Mouse (Mus musculus) layer of hippocampus, adult 2 months (tissue): ENCODE measurements at regions not wholly inside any gene's neighbourhood (a gene's known extent, or its start where the extent isn't known, plus 50 kb on each side); places are given as distances from the start of the nearest gene placed in this dataset.

Source experiments
- DNase-seq, 2 experiments: peaks; one replicate each; pipeline ENCODE4 v3.0.0; 2022; ENCODE audit warnings: low spot score in 2 of 2
- H3K27ac ChIP-seq: fragments of 200-600 bp; 2 replicates; pipeline ENCODE4 v1.8.1; 2022
- H3K4me3 ChIP-seq: fragments of 200-600 bp; 2 replicates; pipeline ENCODE4 v1.8.1; 2022; ENCODE audit warnings: mild to moderate bottlenecking
- CTCF ChIP-seq: fragments of 200-600 bp; conservative IDR thresholded peaks from 2 replicates; pipeline ENCODE4 v1.8.1; 2022; ENCODE audit warnings: antibody characterized with exemption, mild to moderate bottlenecking, moderate library complexity

- DNase-seq = no peak
- Histone ChIP-seq H3K27ac (no peak overlapping the region), H3K4me3 (no peak overlapping the region)
- TF ChIP-seq CTCF = no peak
These were observed 50.7 kb upstream of the Eps8l3 start for GRCm38 (mm10) chr3:107826241-107826760.

GRCm38 (mm10) chr3:107825468-107825867 lies 51.6 kb upstream of the Eps8l3 start:
- DNase-seq = peak; percentile 38 to 53
- TF ChIP-seq CTCF = no peak
- peak overlapping the region; percentile 21; the same call in 1 of the 2 replicates for H3K4me3 ChIP-seq

GRCm38 (mm10) chr3:107824378-107824777 lies 52.7 kb upstream of the Eps8l3 start:
- TF ChIP-seq CTCF = no peak
- Histone ChIP-seq H3K27ac (no peak overlapping the region), H3K4me3 (no peak overlapping the region)
- DNase-seq = no peak

More at GRCm38 (mm10) chr3:107825468-107825867, 51.6 kb upstream of the Eps8l3 start:
- peak overlapping the region; percentile 84 for H3K27ac ChIP-seq

GRCm38 (mm10) chr3:107823655-107824266 lies 53.3 kb upstream of the Eps8l3 start:
- Histone ChIP-seq H3K27ac (no peak overlapping the region), H3K4me3 (no peak overlapping the region)
- TF ChIP-seq CTCF = no peak
- DNase-seq = no peak

DNA sequence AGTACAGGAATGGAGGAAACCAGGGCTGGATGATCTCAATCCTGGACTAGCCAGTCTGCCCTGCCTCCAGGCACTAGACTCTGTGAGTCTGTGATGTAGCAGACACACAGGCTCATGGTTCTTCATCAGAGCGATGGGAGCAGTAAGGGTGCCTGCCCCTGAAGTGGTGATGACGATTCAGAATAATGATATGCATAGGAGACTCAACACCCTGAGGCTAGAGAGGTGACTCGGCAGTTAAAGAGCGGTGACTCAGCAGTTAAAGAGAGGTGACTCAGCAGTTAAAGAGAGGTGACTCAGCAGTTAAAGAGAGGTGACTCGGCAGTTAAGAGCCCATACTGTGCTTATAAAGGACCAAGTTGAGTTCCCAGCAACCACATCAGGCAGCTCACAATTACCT lies 53.9 kb upstream of the Eps8l3 start:
- DNase-seq = no peak
- TF ChIP-seq CTCF = no peak

GRCm38 (mm10) chr3:107822499-107822898 lies 54.5 kb upstream of the Eps8l3 start:
- no peak overlapping the region for H3K4me3 ChIP-seq
- no peak overlapping the region for H3K27ac ChIP-seq
- DNase-seq = no peak
- TF ChIP-seq CTCF = no peak

More for the DNA sequence above, 53.9 kb upstream of the Eps8l3 start:
- no peak overlapping the region for H3K4me3 ChIP-seq
- no peak overlapping the region for H3K27ac ChIP-seq

GRCm38 (mm10) chr3:107821952-107822351 lies 55.1 kb upstream of the Eps8l3 start:
- Histone ChIP-seq H3K4me3 (no peak overlapping the region), H3K27ac (no peak overlapping the region)
- DNase-seq = no peak
- no peak for TF ChIP-seq CTCF

- Histone ChIP-seq H3K4me3 (no peak overlapping the region), H3K27ac (no peak overlapping the region)
- no peak for DNase-seq
- no peak for TF ChIP-seq CTCF
These were observed 57.4 kb upstream of the Eps8l3 start for GRCm38 (mm10) chr3:107819622-107820021.

DNA sequence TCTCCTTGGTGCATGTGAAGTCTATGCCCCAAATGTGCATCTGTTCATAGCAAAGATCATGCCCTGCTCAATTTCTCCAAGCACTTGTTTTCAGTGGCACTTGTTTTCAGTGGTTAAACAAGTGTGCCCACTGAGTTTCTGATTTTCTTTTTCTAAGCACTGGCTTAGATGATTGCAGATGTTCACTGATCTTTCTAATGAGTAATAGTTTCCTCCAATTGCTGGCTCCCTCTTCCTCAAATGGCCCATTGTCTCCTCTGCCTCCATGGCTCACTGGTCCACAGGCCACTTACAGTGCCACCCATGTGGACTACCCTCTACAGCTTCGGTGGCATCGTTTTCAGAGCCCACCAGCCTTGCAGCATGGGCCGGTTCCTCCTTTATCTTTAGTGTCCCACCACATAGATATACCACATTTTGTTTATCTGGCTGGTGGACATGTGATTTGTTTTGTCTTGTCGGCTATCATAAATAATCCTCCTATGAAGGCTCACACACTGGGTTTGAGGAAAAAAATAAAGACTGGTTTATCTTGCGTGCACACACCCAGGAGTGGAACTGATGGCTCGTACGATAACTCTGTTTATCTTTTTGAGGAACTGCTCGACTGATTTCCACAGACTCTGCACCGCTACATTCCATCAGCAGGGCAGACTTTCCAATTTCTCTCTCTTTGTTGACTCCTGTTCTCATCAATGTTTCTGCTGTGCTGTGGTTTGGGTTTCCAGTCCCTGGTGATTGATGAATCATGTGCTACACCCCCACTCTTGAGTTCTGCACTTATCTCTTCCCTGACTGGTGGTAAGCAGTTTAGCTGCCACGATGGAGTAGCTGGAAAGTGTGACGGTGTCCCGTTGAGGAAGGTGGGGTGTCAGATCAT lies 58.2 kb upstream of the Eps8l3 start:
- Histone ChIP-seq H3K27ac (peak overlapping the region; percentile 36; the same call in 1 of the 2 replicates), H3K4me3 (no peak overlapping the region)
- no peak for DNase-seq
- no peak for TF ChIP-seq CTCF

- Histone ChIP-seq H3K27ac (no peak overlapping the region), H3K4me3 (no peak overlapping the region)
- no peak for TF ChIP-seq CTCF
- DNase-seq = no peak
These were observed 55.8 kb upstream of the Csf1 start for GRCm38 (mm10) chr3:107816031-107816430.

- no peak for TF ChIP-seq CTCF
- no peak for DNase-seq
- no peak overlapping the region for H3K4me3 ChIP-seq
These were observed 54.0 kb upstream of the Csf1 start for GRCm38 (mm10) chr3:107814280-107814679.

DNA sequence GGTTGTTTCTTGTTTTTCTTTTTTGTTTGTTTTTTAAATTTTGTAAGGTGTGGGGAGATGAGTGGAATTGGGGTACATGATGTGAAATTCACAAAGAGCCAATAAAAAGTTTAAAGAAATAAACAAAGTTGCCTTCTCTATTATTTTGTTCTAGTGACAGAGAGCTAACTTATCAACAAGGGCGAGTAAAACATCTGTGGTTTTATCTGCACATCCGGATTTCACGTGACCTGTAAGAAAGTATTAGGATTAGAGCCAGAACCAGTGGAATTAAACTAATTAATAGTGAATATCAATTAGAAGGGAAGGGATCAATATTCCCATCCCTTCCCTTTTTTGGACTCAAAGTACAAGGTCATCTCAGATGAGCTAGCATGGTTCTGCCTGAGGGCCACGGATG lies 52.6 kb upstream of the Csf1 start:
- Histone ChIP-seq H3K27ac (no peak overlapping the region), H3K4me3 (no peak overlapping the region)
- no peak for DNase-seq
- no peak for TF ChIP-seq CTCF

More at GRCm38 (mm10) chr3:107814280-107814679, 54.0 kb upstream of the Csf1 start:
- H3K27ac ChIP-seq = no peak overlapping the region

GRCm38 (mm10) chr3:107812341-107812740 lies 52.1 kb upstream of the Csf1 start:
- H3K27ac ChIP-seq = no peak overlapping the region
- DNase-seq = no peak
- no peak for TF ChIP-seq CTCF
- no peak overlapping the region for H3K4me3 ChIP-seq
